Mouse (Mus musculus) neutrophil, adult 5-6 weeks (primary cell): ENCODE results near the gene Ubd. TPM values are rescaled to one million over a fixed set of nuclear protein-coding genes. Genes with fewer than 3 reads are reported as not detected.

Source experiments
- total RNA-seq: library from RNA; stranded (forward); fragments of 200-1000 nt; gene quantifications from 2 replicates; pipeline ENCODE4 v1.2.3, GENCODE M21; 2017

The Ubd gene
- total RNA-seq, 1 experiment from 2014 or later = not detected

Other genes starting within 250 kb of the Ubd start
- gene Ppp1r11, start 242.2 kb upstream of the Ubd start, total RNA-seq = 91.1 and 104 TPM in 2 replicates
- 28.3 and 34.6 TPM in 2 replicates for gene Znrd1, start 235.3 kb upstream of the Ubd start, total RNA-seq
- 6.0 and 6.1 TPM in 2 replicates for gene Znrd1as, start 235.3 kb upstream of the Ubd start, total RNA-seq
- 0.58 TPM in 1 of 2 replicates, not detected in the other for gene 2410137M14Rik, start 212.7 kb upstream of the Ubd start, total RNA-seq
- not detected in 2 replicates for gene H2-M5, start 204.4 kb upstream of the Ubd start, total RNA-seq
- gene Zfp57, start 192.7 kb upstream of the Ubd start, total RNA-seq = not detected in 2 replicates
- not detected in 2 replicates for gene Mog, start 170.5 kb upstream of the Ubd start, total RNA-seq
- gene Gabbr1, start 147.9 kb upstream of the Ubd start, total RNA-seq = 34.7 and 38.2 TPM in 2 replicates
- 0.12 TPM in 1 of 2 replicates, not detected in the other for gene Olfr90, start 105.4 kb upstream of the Ubd start, total RNA-seq
- not detected in 2 replicates for gene Olfr91, start 95.6 kb upstream of the Ubd start, total RNA-seq
- gene Olfr92, start 73.8 kb upstream of the Ubd start, total RNA-seq = not detected in 2 replicates
- gene Olfr93, start 32.4 kb upstream of the Ubd start, total RNA-seq = not detected in 2 replicates
- not detected in 2 replicates for gene Olfr94, start 7.1 kb downstream of the Ubd start, total RNA-seq
- gene Olfr95, start 19.2 kb downstream of the Ubd start, total RNA-seq = not detected in 2 replicates
- gene Olfr96, start 26.3 kb downstream of the Ubd start, total RNA-seq = not detected in 2 replicates
- not detected in 2 replicates for gene Olfr97, start 43.4 kb downstream of the Ubd start, total RNA-seq
- gene Olfr98, start 69.9 kb downstream of the Ubd start, total RNA-seq = 0.61 and 0.81 TPM in 2 replicates
- gene H2-M3, start 76.3 kb downstream of the Ubd start, total RNA-seq = 78.4 and 81.0 TPM in 2 replicates
- 0.61 and 1.9 TPM in 2 replicates for gene Olfr99, start 89.6 kb downstream of the Ubd start, total RNA-seq
- gene Olfr101, start 110.4 kb downstream of the Ubd start, total RNA-seq = not detected in 2 replicates
- gene Olfr102, start 123.2 kb downstream of the Ubd start, total RNA-seq = not detected in 2 replicates
- gene Olfr103, start 145.8 kb downstream of the Ubd start, total RNA-seq = not detected in 2 replicates
- gene Olfr104-ps, start 165.7 kb downstream of the Ubd start, total RNA-seq = not detected in 2 replicates
- not detected in 2 replicates for gene Olfr105-ps, start 185.1 kb downstream of the Ubd start, total RNA-seq
- not detected in 2 replicates for gene Olfr106-ps, start 196.5 kb downstream of the Ubd start, total RNA-seq
- gene Olfr107, start 205.3 kb downstream of the Ubd start, total RNA-seq = not detected in 2 replicates